Mouse (Mus musculus): ENCODE measurements around the gene Fga. TPM values are rescaled to one million over a fixed set of nuclear protein-coding genes. Genes with fewer than 3 reads are reported as not detected.

Fga gene
- total and polyA plus RNA-seq, 3 experiments: not detected

DNA sequence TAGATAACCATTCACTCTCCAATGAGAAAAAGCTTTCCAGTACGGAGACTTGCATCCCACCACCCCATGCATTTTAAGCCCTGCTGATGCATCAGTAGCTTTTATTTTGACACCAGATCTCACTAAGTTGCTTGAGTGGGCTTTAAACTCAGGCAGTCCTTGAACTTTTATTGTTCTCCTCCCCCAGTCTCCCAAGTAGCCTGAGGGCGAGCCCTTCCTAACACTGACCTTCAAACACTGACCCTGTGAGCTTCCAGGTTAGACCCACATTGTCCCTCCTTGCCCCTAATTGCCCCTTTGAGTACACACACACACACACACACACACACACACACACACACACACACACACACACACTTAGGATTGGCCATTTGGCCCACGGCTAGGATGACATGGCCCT is 29.2 kb upstream of the Fga start:
- Histone ChIP-seq H3K9ac (ENCODE audit: control insufficient read depth, low read depth, low read length, poor library complexity, severe bottlenecking) (no peak overlapping the region), H3K79me2 (ENCODE audit: control insufficient read depth, insufficient read depth, low read length, poor library complexity) (no peaks in the 10 kb centered on the region), H3K9me3 (replicated peaks; ENCODE audit: insufficient read depth, low read length) (no peaks in the 10 kb centered on the region), H3K27ac (ENCODE audit: control insufficient read depth, low read depth, low read length) (no peak overlapping the region), H3K4me3 (ENCODE audit: control insufficient read depth in 1 of 2, insufficient read depth in 1 of 2, low read depth in 2 of 2, low read length in 2 of 2) (no peak overlapping the region), H3K27me3 (ENCODE audit: control insufficient read depth in 1 of 2, insufficient read depth in 2 of 2, low read length in 2 of 2) (no peaks in the 10 kb centered on the region), H3K36me3 (ENCODE audit: control insufficient read depth in 1 of 2, insufficient read depth in 2 of 2, low read length in 2 of 2) (no peaks in the 10 kb centered on the region), H3K4me1 (ENCODE audit: control insufficient read depth in 1 of 2, insufficient read depth in 2 of 2, low read length in 2 of 2) (no peaks in the 10 kb centered on the region)
- TF ChIP-seq ZMIZ1 (IDR thresholded peaks at IDR 0.05; ENCODE audit: low read depth, low read length): no peak
- TF ChIP-seq USF1 (IDR thresholded peaks at IDR 0.05; ENCODE audit: low read depth, low read length): no peak
- no peak for TF ChIP-seq E2F4 (IDR thresholded peaks at IDR 0.05; ENCODE audit: borderline replicate concordance, low read depth, low read length)
- TF ChIP-seq ZC3H11A (IDR thresholded peaks at IDR 0.05; ENCODE audit: low read depth, low read length): no peak
- TF ChIP-seq TCF12 (IDR thresholded peaks at IDR 0.05; ENCODE audit: low read depth, low read length): no peak
- no peak for TF ChIP-seq ZKSCAN1 (IDR thresholded peaks at IDR 0.05; ENCODE audit: low read depth, low read length)
- no peak for TF ChIP-seq RAD21 (IDR thresholded peaks at IDR 0.05; ENCODE audit: low read depth, low read length)
- TF ChIP-seq KAT2A (conservative IDR thresholded peaks at IDR 0.05; ENCODE audit: low read depth, low read length): no peak
- TF ChIP-seq SMC3 (IDR thresholded peaks at IDR 0.05; ENCODE audit: low read depth, low read length): no peak
- no peak for TF ChIP-seq POLR2AphosphoS5 (IDR thresholded peaks at IDR 0.05; ENCODE audit: borderline replicate concordance, low read depth, low read length)
- TF ChIP-seq POLR2AphosphoS2 (IDR thresholded peaks at IDR 0.05; ENCODE audit: low read length): no peak
- TF ChIP-seq MXI1 (IDR thresholded peaks at IDR 0.05; ENCODE audit: low read depth, low read length): no peak
- no peak for TF ChIP-seq RCOR1 (IDR thresholded peaks at IDR 0.05; ENCODE audit: low read depth, low read length)
- TF ChIP-seq USF2 (IDR thresholded peaks at IDR 0.05; ENCODE audit: borderline replicate concordance in 1 of 2, insufficient read depth in 1 of 2, low read depth in 1 of 2, low read length in 2 of 2): no peak
- no peak for TF ChIP-seq POLR2A (IDR thresholded peaks at IDR 0.05; ENCODE audit: control insufficient read depth in 1 of 2, insufficient read depth in 1 of 2, low read depth in 1 of 2, low read length in 2 of 2, poor library complexity in 1 of 2)
- TF ChIP-seq CTCF (IDR thresholded peaks at IDR 0.05 in 2 of 3, conservative IDR thresholded peaks at IDR 0.05 in 1 of 3; ENCODE audit: control insufficient read depth in 1 of 3, insufficient read depth in 1 of 3, low read depth in 2 of 3, low read length in 3 of 3, poor library complexity in 1 of 3, severe bottlenecking in 1 of 3): no peak
- no peak for TF ChIP-seq HCFC1 (IDR thresholded peaks at IDR 0.05; ENCODE audit: low read depth, low read length)
- DNase-seq (ENCODE audit: low read depth, low spot score): no peak

DNA sequence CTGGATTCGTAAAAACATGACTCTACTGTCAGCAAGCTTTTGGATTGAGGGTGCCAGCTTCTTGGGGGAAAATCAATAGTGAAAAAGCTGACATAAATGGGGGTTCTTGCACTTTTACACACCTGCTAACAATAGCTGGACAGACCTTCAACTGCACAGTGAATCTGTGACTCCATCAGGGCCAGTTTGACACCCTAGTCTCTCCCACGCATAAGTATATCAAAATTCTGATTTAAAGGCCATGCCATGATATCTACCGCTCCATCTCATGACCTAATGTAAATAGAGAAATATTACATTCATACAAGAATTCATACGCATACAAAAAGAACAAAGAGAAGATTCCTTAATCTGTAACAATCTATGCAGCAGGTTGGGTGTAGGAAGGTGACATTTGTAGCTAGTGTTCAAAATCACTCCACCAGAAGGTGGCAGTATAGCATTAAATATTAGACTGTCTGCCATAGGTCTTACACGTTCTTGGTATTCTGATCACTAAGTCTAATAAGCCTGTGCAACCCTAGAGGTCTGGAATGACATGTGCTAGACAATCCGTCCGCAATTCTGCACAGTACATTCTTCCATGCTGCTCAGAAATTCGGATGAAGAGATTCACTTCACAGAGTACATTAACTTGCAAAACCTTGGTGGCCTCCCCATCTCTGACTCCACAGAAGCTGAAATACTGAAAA is 27.0 kb upstream of the Fga start:
- Histone ChIP-seq H3K36me3 (ENCODE audit: control insufficient read depth in 1 of 2, insufficient read depth in 2 of 2, low read length in 2 of 2) (no peaks in the 10 kb centered on the region), H3K27me3 (ENCODE audit: control insufficient read depth in 1 of 2, insufficient read depth in 2 of 2, low read length in 2 of 2) (no peaks in the 10 kb centered on the region), H3K9me3 (replicated peaks; ENCODE audit: insufficient read depth, low read length) (no peaks in the 10 kb centered on the region), H3K9ac (ENCODE audit: control insufficient read depth, low read depth, low read length, poor library complexity, severe bottlenecking) (no peak overlapping the region), H3K79me2 (ENCODE audit: control insufficient read depth, insufficient read depth, low read length, poor library complexity) (no peaks in the 10 kb centered on the region), H3K4me3 (ENCODE audit: control insufficient read depth in 1 of 2, insufficient read depth in 1 of 2, low read depth in 2 of 2, low read length in 2 of 2) (no peak overlapping the region), H3K27ac (ENCODE audit: control insufficient read depth, low read depth, low read length) (no peak overlapping the region), H3K4me1 (ENCODE audit: control insufficient read depth in 1 of 2, insufficient read depth in 2 of 2, low read length in 2 of 2) (no peaks in the 10 kb centered on the region)
- DNase-seq (ENCODE audit: low read depth, low spot score): peak; percentile 60
- TF ChIP-seq CTCF (IDR thresholded peaks at IDR 0.05 in 2 of 3, conservative IDR thresholded peaks at IDR 0.05 in 1 of 3; ENCODE audit: control insufficient read depth in 1 of 3, insufficient read depth in 1 of 3, low read depth in 2 of 3, low read length in 3 of 3, poor library complexity in 1 of 3, severe bottlenecking in 1 of 3): peak in 1 of 3 experiments; percentile 66; a peak in 2 of 6 replicates
- TF ChIP-seq RAD21 (IDR thresholded peaks at IDR 0.05; ENCODE audit: low read depth, low read length): peak; percentile 74
- TF ChIP-seq ZC3H11A (IDR thresholded peaks at IDR 0.05; ENCODE audit: low read depth, low read length): peak; percentile 50
- no peak for TF ChIP-seq CHD1 (IDR thresholded peaks at IDR 0.05; ENCODE audit: low read depth, low read length)
- peak; percentile 64 for TF ChIP-seq SMC3 (IDR thresholded peaks at IDR 0.05; ENCODE audit: low read depth, low read length)
- TF ChIP-seq MXI1 (IDR thresholded peaks at IDR 0.05; ENCODE audit: low read depth, low read length): no peak

All from MEL (cell line).